Mouse (Mus musculus) embryonic facial prominence, embryonic 12.5 days (tissue): ENCODE results near the gene Zdhhc11. TPM values are rescaled to one million over a fixed set of nuclear protein-coding genes. Genes with fewer than 3 reads are reported as not detected.
A peak's percentile ranks its signal among the peaks of the same experiment; 100 is the strongest.
"Not testable (repeated sequence)": the region's sequence is repeated elsewhere in the genome, so short reads cannot be mapped to it uniquely, and the experiment has no call there.

Source experiments
- ATAC-seq: fragments of 200-750 bp; cut with Nextera tagmentation; 2 replicates; pipeline ENCODE4 v1.8.0; 2017; ENCODE audit not compliant: insufficient number of reproducible peaks, insufficient read depth, low FRiP score, low TSS enrichment
- H3K27ac ChIP-seq: fragments of 300-500 bp; sonication (generic); 2 replicates; pipeline ENCODE4 v1.5.1; 2016; ENCODE audit warnings: mild to moderate bottlenecking
- H3K27me3 ChIP-seq: fragments of 300-500 bp; sonication (generic); 2 replicates; pipeline ENCODE4 v1.6.1; 2016; ENCODE audit warnings: mild to moderate bottlenecking, moderate library complexity
- H3K36me3 ChIP-seq: fragments of 300-500 bp; sonication (generic); 2 replicates; pipeline ENCODE4 v1.6.1; 2016; ENCODE audit warnings: mild to moderate bottlenecking
- H3K4me1 ChIP-seq: fragments of 300-500 bp; sonication (generic); 2 replicates; pipeline ENCODE4 v1.6.1; 2016
- H3K4me2 ChIP-seq: fragments of 300-500 bp; sonication (generic); replicated peaks from 2 replicates; pipeline ENCODE4 v1.6.1; 2016; ENCODE audit warnings: mild to moderate bottlenecking, moderate library complexity
- H3K4me3 ChIP-seq: fragments of 300-500 bp; sonication (generic); 2 replicates; pipeline ENCODE4 v1.5.1; 2016; ENCODE audit warnings: mild to moderate bottlenecking
- H3K9ac ChIP-seq: fragments of 300-500 bp; sonication (generic); 2 replicates; pipeline ENCODE4 v1.6.1; 2016; ENCODE audit warnings: mild to moderate bottlenecking, moderate library complexity
- H3K9me3 ChIP-seq: fragments of 300-500 bp; sonication (generic); 2 replicates; pipeline ENCODE4 v1.6.1; 2016; ENCODE audit warnings: mild to moderate bottlenecking, moderate library complexity
- WGBS: fragments of 180-500 bp; shearing (Covaris S2); methylation state at CpG from one replicate; pipeline ENCODE4 v1.1.7; 2016; 5-methylcytosine and 5-hydroxymethylcytosine counted together
- polyA plus RNA-seq: library from polyadenylated mRNA; unstranded; fragments of >200 nt; fragmentation: Nextera tagmentation; extraction: Ambion mirVana; gene quantifications from 2 replicates; pipeline ENCODE4 v1.2.1, GENCODE M21; 2016

The Zdhhc11 gene
- polyA plus RNA-seq, 1 experiment from 2014 or later: not detected

DNA sequence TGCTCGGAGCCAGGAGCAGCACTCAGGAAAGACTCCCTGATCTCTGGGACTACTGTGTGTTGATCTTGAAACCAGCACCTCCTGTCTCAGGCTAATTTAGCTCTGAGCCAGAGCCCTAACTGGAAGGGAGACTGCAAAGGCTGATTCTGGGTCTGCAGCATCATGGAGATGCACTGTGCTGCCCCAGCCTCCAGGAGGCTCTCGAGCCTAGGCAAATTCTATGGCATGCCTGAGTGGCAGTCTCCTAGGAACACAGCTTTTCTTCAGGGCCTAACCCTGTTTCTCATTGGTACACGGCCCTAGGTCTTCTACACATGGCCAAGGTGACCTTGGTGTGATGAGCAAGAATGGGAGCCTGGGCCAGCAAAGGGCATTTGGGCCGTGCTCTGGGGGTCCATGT, 2.5 kb upstream of the Zdhhc11 start:
- H3K36me3 ChIP-seq: peaks cover 57% of the 10 kb centered on the region
- no peak overlapping the region for H3K27ac ChIP-seq
- H3K9me3 ChIP-seq: no peaks in the 10 kb centered on the region
- H3K27me3 ChIP-seq: no peaks in the 10 kb centered on the region
- H3K9ac ChIP-seq: no peak overlapping the region
- 80% methylated on average over 4 of the region's 4 CpGs for WGBS
- ATAC-seq: no peak
- H3K4me3 ChIP-seq: no peak overlapping the region
- no peak overlapping the region for H3K4me2 ChIP-seq
- no peaks in the 10 kb centered on the region for H3K4me1 ChIP-seq

DNA sequence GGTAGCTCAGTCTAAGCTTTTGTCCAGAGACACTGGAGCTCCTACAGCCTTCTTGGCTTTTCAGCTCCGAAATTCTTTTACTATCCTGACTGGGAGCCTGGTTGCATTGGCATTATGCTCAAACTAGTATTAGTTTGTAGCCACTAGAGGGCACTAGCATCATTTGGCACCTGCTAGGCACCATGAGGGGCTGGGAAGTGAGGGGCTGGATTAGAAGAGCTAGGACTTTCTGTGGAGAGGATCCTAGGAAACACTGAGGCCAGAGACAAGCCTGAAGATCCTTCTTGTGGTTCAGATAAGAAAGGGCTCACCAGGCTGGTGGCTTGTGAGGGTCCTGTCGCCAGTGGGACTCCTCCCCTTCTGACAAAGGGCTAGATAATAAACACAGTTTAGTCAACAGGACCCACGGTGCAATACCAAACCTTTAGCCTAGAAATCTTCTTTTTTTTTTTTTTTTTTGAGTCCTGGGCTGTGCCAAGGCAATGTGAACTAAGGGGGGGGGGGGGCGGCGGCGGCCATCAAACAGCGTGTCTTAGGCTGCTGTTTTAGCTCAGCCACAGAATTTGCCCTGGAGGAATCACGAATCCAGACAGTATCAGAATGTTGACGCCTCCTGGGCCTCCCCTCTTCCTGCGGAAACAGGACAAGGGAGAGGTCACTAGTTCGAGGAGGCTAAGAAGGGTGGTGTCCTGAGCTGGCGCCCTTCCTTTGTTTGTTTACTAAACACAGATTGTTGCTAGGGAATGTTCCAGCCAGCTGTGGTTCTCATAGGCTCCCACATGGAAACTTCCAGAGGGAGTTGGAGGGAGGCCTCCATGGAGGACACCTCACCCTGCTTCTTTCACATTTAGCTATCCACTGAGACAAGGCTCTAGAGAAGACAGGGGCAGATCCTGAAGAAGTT, 7.1 kb downstream of the Zdhhc11 start:
- 28% methylated on average over 12 of the region's 12 CpGs for WGBS
- Histone ChIP-seq H3K4me1 (no peaks in the 10 kb centered on the region), H3K36me3 (no peaks in the 10 kb centered on the region), H3K4me2 (no peak overlapping the region), H3K4me3 (no peak overlapping the region), H3K27me3 (no peaks in the 10 kb centered on the region), H3K27ac (no peak overlapping the region), H3K9me3 (no peaks in the 10 kb centered on the region), H3K9ac (no peak overlapping the region)
- 0 out of 2 replicates have a peak, but pooled peaks have one; percentile 28 for ATAC-seq

DNA sequence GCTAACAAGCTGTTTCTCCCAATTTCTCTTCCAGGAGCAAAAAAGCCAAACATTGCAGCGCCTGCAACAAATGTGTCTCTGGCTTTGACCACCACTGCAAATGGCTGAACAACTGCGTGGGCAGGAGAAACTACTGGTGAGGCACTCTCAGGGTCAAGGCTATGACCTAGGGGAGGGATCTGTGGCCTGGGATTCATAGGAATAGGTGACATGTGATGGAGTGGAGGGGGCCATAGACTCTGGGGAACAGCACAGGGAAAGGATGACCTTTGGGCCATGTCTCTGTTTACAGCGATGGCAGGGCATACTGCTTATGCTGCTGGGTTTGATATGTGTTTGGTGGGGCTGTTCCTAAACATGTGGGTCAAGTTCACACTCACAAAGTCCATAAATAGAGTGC, 10.9 kb downstream of the Zdhhc11 start:
- H3K4me2 ChIP-seq: no peak overlapping the region
- no peak overlapping the region for H3K27ac ChIP-seq
- 81% methylated on average over 3 of the region's 3 CpGs for WGBS
- no peaks in the 10 kb centered on the region for H3K4me1 ChIP-seq
- H3K9ac ChIP-seq: no peak overlapping the region
- no peak for ATAC-seq
- H3K27me3 ChIP-seq: no peaks in the 10 kb centered on the region
- H3K4me3 ChIP-seq: no peak overlapping the region
- no peaks in the 10 kb centered on the region for H3K9me3 ChIP-seq
- no peaks in the 10 kb centered on the region for H3K36me3 ChIP-seq

DNA sequence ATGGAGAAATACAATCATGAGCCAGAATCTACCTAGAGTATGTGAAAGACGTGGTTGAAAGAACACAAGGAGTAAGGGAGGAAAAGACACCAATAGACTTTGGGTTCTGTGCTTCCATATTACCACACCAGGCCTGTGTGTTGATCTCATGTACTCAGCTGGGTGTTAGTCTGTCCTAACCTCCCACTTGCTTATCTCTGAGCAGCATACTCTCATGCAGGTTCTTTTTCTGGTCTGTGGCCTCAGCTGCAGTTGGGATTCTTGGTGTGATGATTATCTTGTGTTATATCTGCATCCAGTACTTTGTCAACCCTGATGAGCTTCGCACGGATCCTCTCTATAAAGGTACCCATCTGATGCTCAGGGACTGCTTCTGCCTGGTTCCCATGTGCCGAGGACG, 13.3 kb downstream of the Zdhhc11 start:
- Histone ChIP-seq H3K4me1 (no peaks in the 10 kb centered on the region), H3K9ac (no peak overlapping the region), H3K4me2 (no peak overlapping the region), H3K36me3 (no peaks in the 10 kb centered on the region), H3K9me3 (no peaks in the 10 kb centered on the region), H3K4me3 (no peak overlapping the region), H3K27me3 (no peaks in the 10 kb centered on the region), H3K27ac (no peak overlapping the region)
- no peak for ATAC-seq
- WGBS: 88% methylated on average over 5 of the region's 5 CpGs

DNA sequence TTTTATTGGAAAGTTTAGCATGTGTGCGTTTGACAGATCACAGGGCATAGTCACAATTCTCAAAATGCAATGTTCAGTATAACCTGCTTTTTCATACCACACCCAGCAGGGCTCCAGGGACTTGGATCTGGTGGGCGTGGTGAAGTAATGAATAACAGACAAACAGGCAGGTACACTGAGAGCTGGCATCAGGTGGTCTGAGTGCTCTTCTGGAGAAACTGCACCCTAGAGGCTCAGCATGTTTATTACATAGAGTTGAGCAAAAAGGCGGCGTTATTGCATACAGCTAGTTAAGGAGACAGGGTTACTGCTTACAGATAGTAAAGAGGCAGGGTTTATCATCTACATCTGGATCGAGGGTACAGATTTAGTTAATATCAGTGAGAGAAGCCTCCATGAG, 26.7 kb downstream of the Zdhhc11 start:
- Histone ChIP-seq H3K9me3 (no peaks in the 10 kb centered on the region), H3K27ac (no peak overlapping the region), H3K9ac (no peak overlapping the region), H3K36me3 (no peaks in the 10 kb centered on the region), H3K27me3 (no peaks in the 10 kb centered on the region), H3K4me3 (no peak overlapping the region), H3K4me2 (no peak overlapping the region), H3K4me1 (no peaks in the 10 kb centered on the region)
- ATAC-seq: no peak
- 73% methylated on average over 5 of the region's 5 CpGs for WGBS

DNA sequence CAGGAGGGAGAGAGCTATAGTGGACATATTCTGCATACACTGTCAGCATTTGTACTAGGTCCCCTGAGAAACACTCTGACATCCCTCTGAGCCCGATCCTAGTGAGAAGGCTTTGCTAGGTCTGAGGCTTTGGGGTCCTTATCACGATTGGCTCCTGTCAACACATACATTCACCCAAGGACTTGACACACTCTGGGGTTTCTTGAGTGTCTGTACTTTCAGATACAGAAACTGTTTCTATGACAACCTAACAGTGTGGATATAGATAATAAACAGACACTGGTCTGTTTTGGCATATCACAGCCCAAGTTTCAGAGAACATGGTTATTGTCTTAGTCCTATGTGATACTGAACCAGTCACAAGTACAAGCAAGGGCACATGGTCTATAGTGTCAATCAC, 27.1 kb downstream of the Zdhhc11 start:
- Histone ChIP-seq H3K27me3 (no peaks in the 10 kb centered on the region), H3K4me2 (no peak overlapping the region), H3K27ac (no peak overlapping the region), H3K4me1 (no peaks in the 10 kb centered on the region), H3K9me3 (no peaks in the 10 kb centered on the region), H3K4me3 (no peak overlapping the region), H3K9ac (no peak overlapping the region), H3K36me3 (no peaks in the 10 kb centered on the region)
- no peak for ATAC-seq
- 77% methylated on average over 2 of the region's 2 CpGs for WGBS

DNA sequence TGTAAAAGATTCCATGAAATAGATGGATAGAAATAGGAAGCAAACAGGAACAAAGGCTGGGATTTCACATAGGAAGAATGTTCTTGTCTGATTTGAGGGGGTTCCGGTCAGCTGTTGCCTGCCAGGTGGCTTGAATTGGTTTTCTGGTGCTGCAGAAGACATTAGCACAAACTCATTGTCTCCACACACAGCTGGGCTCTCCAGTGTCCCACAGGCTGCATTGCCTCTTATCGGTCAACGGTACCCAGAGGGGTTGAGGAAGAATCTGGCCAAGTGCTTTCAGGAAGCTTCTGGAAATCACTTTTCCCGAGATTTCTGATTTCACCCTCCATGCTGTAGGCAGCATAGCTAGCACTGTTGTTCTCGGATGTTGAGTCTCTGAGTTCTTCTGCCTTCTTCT, 27.6 kb downstream of the Zdhhc11 start:
- no peaks in the 10 kb centered on the region for H3K36me3 ChIP-seq
- H3K4me2 ChIP-seq: no peak overlapping the region
- H3K27ac ChIP-seq: no peak overlapping the region
- no peaks in the 10 kb centered on the region for H3K27me3 ChIP-seq
- ATAC-seq: no peak
- H3K4me1 ChIP-seq: no peaks in the 10 kb centered on the region
- 81% methylated on average over 5 of the region's 5 CpGs for WGBS
- H3K9ac ChIP-seq: no peak overlapping the region
- H3K9me3 ChIP-seq: no peaks in the 10 kb centered on the region
- no peak overlapping the region for H3K4me3 ChIP-seq

DNA sequence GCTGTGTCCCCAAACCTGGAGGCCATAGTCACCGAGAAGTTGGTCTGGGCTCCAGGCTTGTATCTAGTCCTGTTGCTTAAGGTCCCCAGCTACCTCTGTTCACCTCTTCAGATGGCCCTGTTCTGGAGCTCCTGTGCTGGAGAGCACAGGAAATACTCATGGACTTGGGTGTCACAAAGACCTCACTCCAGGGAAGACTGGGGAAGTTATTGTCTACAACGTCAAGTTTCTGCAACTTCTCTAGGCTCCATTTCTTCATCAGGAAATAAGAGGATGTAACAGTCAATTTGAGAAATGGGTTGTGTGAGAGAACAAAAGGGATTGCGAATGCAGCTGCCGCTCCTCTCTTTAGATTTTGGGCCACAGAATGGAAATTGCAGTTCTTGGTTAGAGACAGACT, 32.8 kb downstream of the Zdhhc11 start:
- no peaks in the 10 kb centered on the region for H3K27me3 ChIP-seq
- H3K4me1 ChIP-seq: no peaks in the 10 kb centered on the region
- no peak overlapping the region for H3K4me3 ChIP-seq
- H3K9ac ChIP-seq: no peak overlapping the region
- no peak for ATAC-seq
- H3K36me3 ChIP-seq: no peaks in the 10 kb centered on the region
- H3K4me2 ChIP-seq: no peak overlapping the region
- 87% methylated on average over 4 of the region's 4 CpGs for WGBS
- H3K9me3 ChIP-seq: no peaks in the 10 kb centered on the region
- H3K27ac ChIP-seq: no peak overlapping the region

DNA sequence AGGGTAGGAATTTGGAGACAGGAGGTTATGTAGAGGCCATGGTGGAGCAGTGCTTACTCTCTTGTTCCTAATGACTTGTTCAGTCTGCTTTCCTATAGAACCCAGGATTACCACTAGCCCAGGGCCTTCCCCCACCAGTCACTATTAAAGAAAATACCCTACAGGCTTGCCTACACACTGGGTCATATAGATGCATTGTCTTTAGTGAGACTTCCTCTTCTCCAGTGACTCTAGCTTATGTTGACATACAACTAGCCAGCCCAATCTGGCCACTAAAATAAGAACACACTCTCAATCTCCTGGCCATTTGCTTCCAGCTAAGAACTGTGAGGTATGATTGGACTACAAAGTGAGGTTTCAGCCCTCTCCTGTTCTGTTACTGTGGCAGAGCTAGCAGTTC, 36.9 kb downstream of the Zdhhc11 start:
- Histone ChIP-seq H3K4me2 (no peak overlapping the region), H3K4me3 (no peak overlapping the region), H3K4me1 (no peaks in the 10 kb centered on the region), H3K27ac (no peak overlapping the region), H3K9me3 (no peaks in the 10 kb centered on the region), H3K27me3 (no peaks in the 10 kb centered on the region), H3K36me3 (no peaks in the 10 kb centered on the region), H3K9ac (no peak overlapping the region)
- no peak for ATAC-seq

DNA sequence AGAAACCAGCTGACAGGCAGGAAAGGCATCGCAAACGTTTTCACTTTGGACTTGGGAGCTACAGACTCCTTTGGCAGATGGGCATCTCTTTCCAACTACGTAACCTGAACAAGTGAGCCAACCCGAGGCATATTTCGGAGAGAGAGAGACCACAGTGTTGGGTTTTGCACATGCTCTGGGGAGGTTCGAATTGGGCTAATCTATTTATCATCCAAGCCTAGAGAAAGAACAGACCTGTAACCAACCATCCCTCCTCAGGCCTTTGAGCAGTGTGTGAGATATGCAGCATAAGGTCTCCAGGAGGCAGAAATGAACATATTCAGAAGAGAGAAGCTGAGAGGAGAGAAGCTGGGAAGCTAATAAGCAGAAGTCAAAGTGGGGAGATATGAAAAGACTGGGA, 37.3 kb downstream of the Zdhhc11 start:
- no peaks in the 10 kb centered on the region for H3K4me1 ChIP-seq
- ATAC-seq: no peak
- H3K36me3 ChIP-seq: no peaks in the 10 kb centered on the region
- no peaks in the 10 kb centered on the region for H3K9me3 ChIP-seq
- 79% methylated on average over 6 of the region's 6 CpGs for WGBS
- no peaks in the 10 kb centered on the region for H3K27me3 ChIP-seq
- no peak overlapping the region for H3K4me2 ChIP-seq
- H3K9ac ChIP-seq: no peak overlapping the region
- H3K27ac ChIP-seq: no peak overlapping the region
- H3K4me3 ChIP-seq: no peak overlapping the region

DNA sequence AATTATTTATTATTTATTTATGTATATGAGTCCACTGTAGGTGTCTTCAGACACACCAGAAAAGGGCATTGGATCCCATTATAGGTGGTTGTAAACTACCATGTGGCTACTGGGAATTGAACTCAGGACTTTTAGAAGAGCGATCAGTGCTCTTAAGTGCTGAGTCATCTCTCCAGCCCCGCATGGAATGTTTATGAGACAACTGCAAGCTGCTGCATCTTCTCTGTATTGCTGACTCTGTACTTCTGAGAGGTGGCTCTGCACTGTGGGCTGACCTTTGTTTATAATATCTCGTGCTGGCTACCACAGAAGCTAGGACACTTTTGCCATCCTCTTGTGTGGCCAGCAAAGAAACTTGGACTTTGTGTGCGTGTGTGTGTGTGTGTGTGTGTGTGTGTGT, 37.8 kb downstream of the Zdhhc11 start:
- H3K4me2 ChIP-seq: no peak overlapping the region
- no peaks in the 10 kb centered on the region for H3K4me1 ChIP-seq
- H3K9me3 ChIP-seq: no peaks in the 10 kb centered on the region
- no peak overlapping the region for H3K4me3 ChIP-seq
- H3K9ac ChIP-seq: no peak overlapping the region
- no peaks in the 10 kb centered on the region for H3K36me3 ChIP-seq
- no peak for ATAC-seq
- WGBS: 74% methylated on average over 4 of the region's 4 CpGs
- no peaks in the 10 kb centered on the region for H3K27me3 ChIP-seq
- no peak overlapping the region for H3K27ac ChIP-seq

DNA sequence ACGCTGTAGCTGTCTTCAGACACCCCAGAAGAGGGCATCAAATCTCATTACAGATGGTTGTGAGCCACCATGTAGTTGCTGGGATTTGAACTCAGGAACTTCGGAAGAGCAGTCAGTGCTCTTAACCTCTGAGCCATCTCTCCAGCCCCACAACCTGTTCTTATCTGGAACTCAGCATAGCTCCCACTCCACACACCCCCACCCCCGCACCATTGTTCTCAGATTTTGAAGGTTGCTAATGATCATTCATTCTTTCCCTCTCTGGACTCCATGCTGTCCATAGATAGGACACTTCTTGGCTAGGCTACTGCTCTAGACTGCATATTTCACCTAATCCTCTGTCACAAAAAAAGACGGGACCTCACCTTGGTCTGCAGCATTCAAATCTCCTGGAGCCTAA, 43.2 kb downstream of the Zdhhc11 start:
- not testable (repeated sequence) for H3K9ac ChIP-seq, H3K4me3 ChIP-seq, H3K27ac ChIP-seq, H3K4me2 ChIP-seq, H3K9me3 ChIP-seq, H3K4me1 ChIP-seq, ATAC-seq, H3K36me3 ChIP-seq
- WGBS: 86% methylated on average over 4 of the region's 4 CpGs
- H3K27me3 ChIP-seq: peaks cover 27% of the 10 kb centered on the region
